Mouse (Mus musculus) CD4-positive, CD25-positive, alpha-beta regulatory T cell, adult 4 months (primary cell): ENCODE data around the gene Tmem43. TPM values are rescaled to one million over a fixed set of nuclear protein-coding genes. Genes with fewer than 3 reads are reported as not detected.

Experiments
- ATAC-seq: one replicate; pipeline ENCODE4 v1.8.0; 2017
- polyA plus RNA-seq, 2 experiments: library from polyadenylated mRNA; unstranded; fragments of 100-300 nt; shearing (Covaris generic); gene quantifications; one replicate each; pipeline ENCODE4 v1.2.1; 2017

Tmem43 gene
- polyA plus RNA-seq, 2 experiments from 2014 or later: 62.2 to 99.3 TPM

DNA sequence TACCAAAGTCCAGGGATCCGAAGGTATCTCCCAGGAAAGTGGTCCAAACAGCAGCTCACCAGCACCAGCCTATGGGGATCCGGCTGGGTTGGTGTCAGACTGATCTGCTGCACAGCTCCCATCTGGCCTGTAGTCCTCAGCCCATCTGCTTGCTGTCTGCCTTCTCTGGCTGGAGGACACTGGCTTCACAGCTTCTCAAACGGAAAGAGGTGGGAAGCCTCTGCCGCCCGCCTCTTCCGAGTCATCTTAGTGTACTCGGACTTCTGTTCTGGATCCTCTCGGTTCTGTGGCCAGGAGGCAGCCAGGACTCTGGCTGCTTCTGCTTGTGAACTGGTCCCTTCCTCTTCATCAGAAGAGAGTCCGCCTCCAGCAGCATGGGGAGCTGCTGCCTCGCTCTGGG, 16.4 kb downstream of the Tmem43 start:
- ATAC-seq: no peak

- ATAC-seq: no peak
Measured at GRCm38 (mm10) chr6:91491004-91491403, 17.5 kb downstream of the Tmem43 start.

DNA sequence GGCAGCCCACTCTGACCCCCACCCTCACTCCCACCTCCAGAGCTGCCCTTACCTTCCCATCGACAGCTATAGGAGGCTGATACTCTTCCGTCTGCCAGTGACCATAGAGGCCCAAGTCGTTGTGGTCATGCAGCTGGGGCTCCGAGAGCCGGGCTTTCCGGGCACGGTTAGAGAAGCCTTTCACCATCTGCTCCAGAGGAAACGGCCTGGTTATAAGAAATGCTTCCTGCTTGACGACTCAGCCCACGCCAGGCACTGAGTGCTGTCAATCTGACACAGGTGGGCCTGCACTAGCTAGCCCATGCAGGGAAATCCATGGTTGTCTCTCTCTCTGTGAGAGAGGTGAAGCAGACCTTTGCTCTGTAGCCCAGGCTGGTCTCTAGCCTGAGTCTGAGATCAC, 19.6 kb downstream of the Tmem43 start:
- ATAC-seq: no peak

GRCm38 (mm10) chr6:91494526-91494925, 21.0 kb downstream of the Tmem43 start:
- ATAC-seq: no peak

- ATAC-seq: no peak
Measured at GRCm38 (mm10) chr6:91503302-91503701, 29.8 kb downstream of the Tmem43 start.

- peak; percentile 79 for ATAC-seq
Measured at GRCm38 (mm10) chr6:91506036-91506435, 32.5 kb downstream of the Tmem43 start.

GRCm38 (mm10) chr6:91508041-91508440, 34.5 kb downstream of the Tmem43 start:
- ATAC-seq: no peak

DNA sequence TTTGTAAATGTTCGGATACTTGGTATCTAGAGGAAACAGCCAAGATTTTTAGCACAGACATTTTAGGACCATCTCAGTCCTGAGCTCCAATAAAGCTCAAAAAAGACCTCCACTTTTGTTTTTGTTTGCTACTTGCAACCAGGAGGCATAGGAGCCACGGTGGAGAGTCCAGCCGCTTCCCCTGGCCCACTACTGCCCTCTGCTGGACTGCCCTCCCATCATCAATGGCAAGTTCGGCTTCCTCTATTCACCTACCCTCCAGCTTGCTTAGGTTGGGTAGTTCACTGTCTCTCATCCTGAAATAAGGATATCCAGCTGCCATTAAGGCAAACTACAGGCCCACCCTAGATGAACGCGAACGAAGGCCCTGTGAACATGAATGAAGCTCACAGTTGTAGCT, 35.8 kb downstream of the Tmem43 start:
- peak; percentile 61 for ATAC-seq

DNA sequence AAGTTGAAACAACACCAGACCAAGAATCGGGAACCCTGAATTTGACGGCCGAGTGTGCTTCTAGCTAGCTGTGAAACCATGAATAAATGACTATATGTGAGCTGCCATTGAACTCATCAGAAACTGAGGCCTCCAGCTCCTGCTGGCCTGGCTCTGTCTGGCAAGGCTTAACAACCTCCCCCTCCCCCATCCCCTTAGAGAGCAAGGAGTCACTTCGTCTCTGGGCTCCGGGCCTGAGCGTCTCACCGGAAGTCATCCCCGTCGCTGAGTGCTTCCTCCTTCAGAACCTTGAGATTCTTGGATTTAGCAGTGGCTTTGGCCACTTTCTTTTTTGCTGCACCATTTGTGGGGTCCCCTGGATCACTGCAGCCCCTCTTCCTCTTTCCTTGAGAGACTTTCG, 36.7 kb downstream of the Tmem43 start:
- ATAC-seq: no peak

DNA sequence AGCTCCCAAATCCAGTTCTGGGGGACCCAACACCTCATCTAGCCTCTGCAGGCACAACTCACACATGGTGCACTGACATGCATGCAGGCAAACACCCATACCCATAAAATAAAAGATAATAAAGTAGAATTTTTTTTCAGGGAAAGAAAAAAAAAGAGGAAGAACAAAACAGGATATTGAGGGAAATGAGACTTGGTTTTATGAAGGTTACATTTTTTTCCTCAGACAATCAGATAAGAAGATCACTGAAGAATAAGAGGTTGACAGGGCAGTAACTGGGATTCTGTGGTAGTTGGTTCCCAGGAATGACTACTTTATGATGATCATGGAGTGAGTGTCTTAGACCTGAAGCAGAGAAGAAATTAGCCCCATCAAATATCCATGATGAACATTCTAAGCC, 40.6 kb downstream of the Tmem43 start:
- no peak for ATAC-seq

DNA sequence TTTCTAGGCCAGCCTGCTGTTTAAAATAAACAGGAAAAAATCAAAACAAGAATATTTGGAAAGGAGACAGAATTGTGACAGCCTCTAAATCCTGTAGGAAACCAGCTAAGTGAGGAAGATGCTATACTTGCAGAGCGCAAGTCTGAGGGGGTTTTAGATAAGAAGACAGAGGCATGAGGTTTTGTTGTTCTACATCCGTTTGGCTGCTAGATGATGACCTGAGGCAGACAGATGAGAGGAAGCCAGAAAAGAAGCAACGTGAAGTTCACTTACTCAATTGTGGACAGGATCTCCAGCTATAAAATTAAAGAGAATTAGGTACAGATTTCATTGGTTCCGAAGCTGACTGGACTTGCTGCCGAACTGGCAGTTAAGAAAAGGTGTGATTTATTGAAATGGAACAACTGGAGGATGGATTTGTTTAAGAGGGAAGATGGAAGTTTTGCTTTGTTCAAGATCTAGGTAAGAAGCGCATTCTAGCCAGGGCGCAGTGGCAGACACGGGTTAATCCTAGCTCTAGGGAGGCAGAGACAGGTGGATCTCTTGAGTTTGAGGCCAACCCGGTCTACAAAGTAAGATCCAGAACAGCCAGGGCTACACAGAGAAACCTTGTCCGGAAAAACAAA, 41.3 kb downstream of the Tmem43 start:
- peak; percentile 9 for ATAC-seq

DNA sequence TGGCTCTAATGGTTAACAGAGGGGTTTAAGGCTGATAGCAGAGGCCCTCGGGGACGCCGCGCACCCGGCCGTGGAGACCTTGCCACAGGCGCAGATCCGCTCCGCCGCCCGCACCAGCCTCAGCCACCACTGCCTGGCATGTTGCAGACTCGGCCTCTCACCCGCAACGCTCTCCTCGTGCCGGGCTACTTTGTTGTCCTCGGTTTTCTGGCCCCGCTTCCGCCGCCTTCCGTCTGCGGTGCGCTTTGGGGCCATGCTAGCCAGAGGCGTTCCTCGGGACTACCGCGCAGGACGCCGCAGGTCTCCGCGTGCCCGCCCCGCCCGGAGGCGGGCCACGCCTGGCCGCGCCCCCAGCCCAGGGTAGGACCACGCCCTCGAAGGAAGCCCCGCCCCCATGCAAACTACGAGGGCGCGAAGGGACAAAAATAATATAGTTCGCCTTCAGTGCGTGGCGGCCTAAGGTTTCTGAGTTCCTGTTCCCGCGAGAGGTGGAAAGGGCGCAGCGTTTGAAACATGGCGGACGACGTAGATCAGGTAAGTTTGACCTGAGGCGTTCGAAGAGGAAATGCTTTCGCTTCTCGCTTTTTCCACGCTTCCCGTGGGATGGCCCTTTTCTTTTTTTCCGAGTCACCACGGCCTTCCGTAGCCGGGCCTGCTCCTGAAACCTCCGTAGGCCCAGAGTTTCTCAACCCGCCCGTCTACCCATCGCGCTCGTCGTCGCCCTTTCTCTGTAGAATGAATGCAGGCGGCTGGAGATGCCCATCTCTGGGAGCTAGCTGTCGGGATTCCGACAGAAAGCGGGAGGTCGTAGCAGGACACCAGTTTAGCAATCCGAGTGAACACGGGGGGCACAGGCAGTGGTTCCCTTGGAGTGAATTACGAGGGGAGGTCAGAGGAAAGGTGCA, 42.3 kb downstream of the Tmem43 start, which contains the start of the genes Xpc and Lsm3:
Gene Xpc, minus strand, starts transcription at position 344 of the 905 bp plus-strand sequence.
Gene Lsm3, plus strand, starts transcription at position 384 of the 905 bp plus-strand sequence.
- ATAC-seq: peak; percentile 88

DNA sequence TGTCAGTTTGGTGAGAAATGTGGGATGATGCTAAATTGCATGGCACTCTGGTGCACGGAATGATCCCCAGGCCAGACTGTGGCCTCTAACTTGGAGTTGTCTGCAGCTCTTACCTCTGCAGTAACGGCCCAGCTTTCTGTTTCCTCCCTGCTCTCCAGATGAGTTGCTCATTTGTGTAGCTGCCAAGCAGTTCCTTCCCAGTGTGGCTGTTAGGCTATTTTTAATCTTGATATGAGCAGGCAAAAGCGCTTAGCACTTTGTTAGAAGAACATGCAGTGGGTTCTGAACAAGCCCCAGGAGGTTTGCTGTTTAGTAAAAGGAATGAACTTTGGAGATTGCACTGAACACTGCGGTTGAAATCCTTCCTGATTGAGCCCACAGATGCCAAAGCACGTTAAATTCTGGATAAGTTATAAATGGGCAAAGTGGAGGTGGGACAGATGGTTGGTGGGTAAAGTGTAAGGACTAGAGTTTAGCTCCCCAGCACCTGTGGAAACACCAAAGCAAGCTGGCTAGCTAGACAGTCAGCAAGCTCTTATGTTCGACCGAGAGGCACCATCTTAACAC, 45.0 kb downstream of the Tmem43 start:
- no peak for ATAC-seq

DNA sequence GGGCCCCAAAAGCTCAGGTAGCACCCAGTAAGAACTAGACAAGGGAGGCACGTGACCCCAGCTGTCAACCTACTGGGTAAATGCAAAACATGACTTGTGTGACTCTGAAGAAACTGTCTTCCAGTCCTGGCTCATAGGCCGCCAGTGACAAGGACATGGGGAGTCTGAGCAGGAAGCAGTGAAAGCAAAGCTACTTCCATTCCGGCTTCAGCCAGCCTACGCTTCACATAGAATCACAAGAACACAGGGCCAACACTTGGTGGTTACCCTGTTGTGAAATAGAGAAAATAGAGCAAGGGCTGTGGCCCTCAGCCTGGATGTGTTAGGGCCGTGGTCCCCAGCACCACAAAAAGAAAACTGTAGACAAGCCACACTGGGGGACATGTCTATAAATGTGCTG, 49.3 kb downstream of the Tmem43 start:
- no peak for ATAC-seq

- no peak for ATAC-seq
Measured at GRCm38 (mm10) chr6:91525544-91525943, 52.0 kb downstream of the Tmem43 start.

DNA sequence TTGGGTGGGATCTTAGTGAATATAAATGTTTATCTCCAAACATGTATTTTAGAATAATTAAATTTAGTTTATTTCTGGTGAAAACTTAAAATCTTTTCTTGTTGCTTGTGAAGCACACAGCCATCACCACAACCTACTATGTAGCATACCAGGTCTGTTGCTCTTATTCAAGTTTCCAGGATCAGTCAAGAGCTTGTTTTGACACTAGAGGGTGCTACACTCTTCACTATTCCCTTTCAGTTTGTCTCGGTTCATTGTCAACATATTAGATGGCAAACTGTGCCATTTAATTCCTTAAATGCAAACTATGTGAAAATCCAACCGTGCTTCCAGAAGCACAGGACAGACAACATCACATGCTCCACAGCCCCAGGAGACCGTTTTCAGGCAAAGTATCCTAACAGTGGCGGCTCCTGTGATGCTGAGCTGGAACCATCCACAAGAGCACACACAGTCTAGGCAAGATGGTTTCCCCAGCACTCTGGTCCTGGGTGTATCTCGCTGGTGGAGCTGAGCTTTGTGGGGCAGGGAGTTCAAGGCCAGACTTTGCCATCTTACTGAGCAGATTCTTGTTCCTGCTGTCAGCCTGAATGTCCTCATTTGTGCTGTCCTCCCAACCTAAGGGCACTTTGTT, 53.8 kb downstream of the Tmem43 start:
- ATAC-seq: peak; percentile 69

DNA sequence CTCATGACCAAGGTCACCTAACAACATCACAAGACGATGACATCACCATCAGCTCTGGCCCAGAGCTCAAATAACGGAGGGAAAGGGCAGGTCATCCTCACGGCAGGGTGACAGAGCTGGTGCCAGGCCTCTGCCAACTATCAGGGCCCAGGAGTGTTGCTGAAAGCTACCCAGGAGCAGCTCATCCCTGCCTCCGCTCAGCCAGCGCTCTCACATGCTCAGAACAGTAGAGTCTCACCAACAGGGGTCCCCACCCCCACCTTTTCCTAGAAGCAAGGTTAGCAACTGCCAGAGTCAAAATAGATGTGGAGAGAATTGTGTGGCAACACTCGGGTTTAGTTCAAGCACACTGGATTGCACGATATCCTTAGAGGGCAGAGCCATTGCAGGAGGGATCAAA, 54.8 kb downstream of the Tmem43 start:
- ATAC-seq: no peak

DNA sequence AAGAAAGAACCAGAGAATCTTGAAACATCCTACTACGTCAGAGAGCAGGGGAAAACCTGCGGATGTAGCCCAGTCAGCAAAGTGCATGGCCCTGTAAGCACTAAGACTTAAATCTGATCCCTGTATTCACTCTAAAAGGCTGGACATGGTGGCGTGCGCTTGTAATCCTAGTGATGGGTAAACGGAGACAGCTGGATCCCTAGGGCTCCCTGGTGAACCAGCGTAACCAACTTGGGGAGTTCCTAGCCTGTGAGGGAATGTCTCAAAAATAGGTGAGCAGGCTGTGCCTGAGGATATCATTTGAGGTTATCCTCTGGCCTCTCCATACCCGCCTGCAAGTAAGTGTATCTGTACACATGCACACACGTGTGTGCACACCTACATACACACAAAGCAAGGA, 57.2 kb downstream of the Tmem43 start:
- ATAC-seq: no peak

DNA sequence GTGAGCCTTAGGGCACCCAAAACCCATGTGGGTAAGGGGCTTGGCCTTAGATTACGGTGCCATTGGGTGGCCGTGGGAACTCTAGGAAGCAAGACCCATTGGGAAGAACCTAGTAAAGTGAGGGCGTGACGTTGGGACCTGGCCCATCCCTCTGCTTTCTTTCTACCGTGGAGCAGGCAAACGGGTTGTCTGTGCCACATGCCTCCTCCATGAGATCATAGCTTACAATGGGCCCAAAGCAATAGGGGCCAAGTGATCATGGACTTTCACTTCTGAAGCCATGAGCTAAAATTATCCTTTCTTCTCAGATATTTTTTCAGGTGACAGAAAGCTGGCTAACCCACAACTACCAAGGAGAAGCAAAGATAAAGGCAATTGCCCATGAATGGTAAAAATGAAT, 57.8 kb downstream of the Tmem43 start:
- ATAC-seq: no peak

DNA sequence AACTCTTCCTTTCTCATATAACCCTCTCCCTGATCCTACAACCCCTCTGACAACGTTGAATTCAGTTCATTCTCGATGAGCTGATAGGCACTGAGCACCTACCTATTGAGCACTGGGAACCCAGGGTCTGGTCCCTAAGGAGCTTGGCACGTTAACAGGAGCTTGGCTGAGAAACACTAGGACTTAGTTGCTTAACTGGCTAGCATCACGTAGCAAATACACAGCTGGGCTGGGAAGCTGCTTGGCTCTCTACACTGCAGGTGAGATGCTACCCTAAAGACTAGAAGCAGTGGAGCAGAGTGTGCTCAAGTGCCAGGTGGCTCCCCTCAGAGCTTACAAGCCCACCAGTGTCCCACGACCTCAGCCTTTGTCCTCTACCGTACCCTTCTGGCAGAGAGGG, 59.2 kb downstream of the Tmem43 start:
- ATAC-seq: no peak

GRCm38 (mm10) chr6:91533359-91533758, 59.9 kb downstream of the Tmem43 start:
- ATAC-seq: no peak

DNA sequence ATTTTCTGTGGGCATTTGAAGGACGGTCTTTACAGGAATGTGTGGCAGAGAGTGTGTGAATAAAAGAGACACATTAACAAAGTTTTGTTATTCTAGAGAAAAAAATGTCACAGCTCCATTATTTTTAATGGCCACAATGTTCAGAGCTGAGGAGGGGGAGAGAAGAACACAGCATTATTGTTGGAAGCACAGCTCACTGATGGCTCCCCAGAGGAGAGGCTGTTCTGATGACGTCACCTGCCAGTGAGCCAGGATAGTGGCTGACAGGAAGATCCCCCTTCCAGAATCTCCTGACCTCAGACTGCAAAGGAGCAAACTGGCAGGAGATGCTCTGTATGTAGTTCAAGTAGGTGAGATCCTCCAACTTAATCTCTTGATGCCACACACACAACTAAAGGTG, 60.3 kb downstream of the Tmem43 start:
- ATAC-seq: no peak

DNA sequence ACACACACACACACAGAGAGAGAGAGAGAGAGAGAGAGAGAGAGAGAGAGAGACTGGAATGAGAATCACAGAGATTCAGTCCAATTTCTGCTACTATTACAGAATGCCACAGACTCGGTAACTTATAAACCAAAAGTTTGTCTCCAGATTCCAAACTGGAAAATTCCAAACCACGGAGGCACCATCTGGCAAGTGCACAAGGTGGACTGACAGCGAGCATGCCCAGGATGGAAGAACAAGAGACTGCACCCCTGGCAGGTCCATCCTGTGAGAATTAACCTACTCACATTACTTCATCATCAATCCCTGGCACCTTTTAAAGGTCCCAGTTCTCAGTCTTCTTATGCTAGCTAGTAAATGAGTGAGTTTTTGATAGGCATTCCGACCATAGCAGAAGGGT, 60.8 kb downstream of the Tmem43 start:
- no peak for ATAC-seq
